Mouse (Mus musculus): ENCODE results near the gene Fut8. TPM values are rescaled to one million over a fixed set of nuclear protein-coding genes. Genes with fewer than 3 reads are reported as not detected.
A peak's percentile ranks its signal among the peaks of the same experiment; 100 is the strongest.

Gene Fut8
- polyA plus RNA-seq, 1 experiment: 14.8 TPM

- WGBS: 85% methylated on average over 1 of the region's 1 CpGs
- DNase-seq (ENCODE audit: low read depth, low spot score): no peak
These were observed 58.2 kb downstream of the Fut8 start for GRCm38 (mm10) chr12:77296119-77296518.

- no peak for DNase-seq (ENCODE audit: low read depth, low spot score)
- WGBS: 73% methylated on average over 4 of the region's 4 CpGs
These were observed 59.2 kb downstream of the Fut8 start for GRCm38 (mm10) chr12:77297114-77297513.

- WGBS: 75% methylated on average over 2 of the region's 2 CpGs
- no peak for DNase-seq (ENCODE audit: low read depth, low spot score)
These were observed 59.9 kb downstream of the Fut8 start for GRCm38 (mm10) chr12:77297858-77298257.

- DNase-seq (ENCODE audit: low read depth, low spot score): no peak
- WGBS: 90% methylated on average over 1 of the region's 1 CpGs
These were observed 64.1 kb downstream of the Fut8 start for GRCm38 (mm10) chr12:77302011-77302410.

GRCm38 (mm10) chr12:77303367-77303766 lies 65.4 kb downstream of the Fut8 start:
- peak; percentile 18 for DNase-seq (ENCODE audit: low read depth, low spot score)

GRCm38 (mm10) chr12:77305502-77305901 lies 67.6 kb downstream of the Fut8 start:
- 73% methylated on average over 3 of the region's 3 CpGs for WGBS

GRCm38 (mm10) chr12:77306759-77307314 lies 68.9 kb downstream of the Fut8 start:
- 76% methylated on average over 3 of the region's 3 CpGs for WGBS
- DNase-seq (ENCODE audit: low read depth, low spot score): no peak

More at GRCm38 (mm10) chr12:77305502-77305901, 67.6 kb downstream of the Fut8 start:
- DNase-seq (ENCODE audit: low read depth, low spot score): no peak

GRCm38 (mm10) chr12:77309507-77309906 lies 71.6 kb downstream of the Fut8 start:
- no peak for DNase-seq (ENCODE audit: low read depth, low spot score)

GRCm38 (mm10) chr12:77313502-77313901 lies 75.6 kb downstream of the Fut8 start:
- DNase-seq (ENCODE audit: low read depth, low spot score): no peak

GRCm38 (mm10) chr12:77324142-77324541 lies 86.2 kb downstream of the Fut8 start:
- DNase-seq (ENCODE audit: low read depth, low spot score): no peak
- 72% methylated on average over 3 of the region's 3 CpGs for WGBS

GRCm38 (mm10) chr12:77346521-77346920 lies 108.6 kb downstream of the Fut8 start:
- DNase-seq (ENCODE audit: low read depth, low spot score): no peak
- WGBS: 76% methylated on average over 1 of the region's 1 CpGs

- DNase-seq (ENCODE audit: low read depth, low spot score): no peak
These were observed 111.6 kb downstream of the Fut8 start for GRCm38 (mm10) chr12:77349543-77349942.

GRCm38 (mm10) chr12:77415720-77416119 lies 177.8 kb downstream of the Fut8 start:
- WGBS: 100% methylated on average over 1 of the region's 1 CpGs

GRCm38 (mm10) chr12:77421667-77422393 lies 183.9 kb downstream of the Fut8 start:
- DNase-seq (ENCODE audit: low read depth, low spot score): no peak
- 86% methylated on average over 6 of the region's 6 CpGs for WGBS

More at GRCm38 (mm10) chr12:77415720-77416119, 177.8 kb downstream of the Fut8 start:
- DNase-seq (ENCODE audit: low read depth, low spot score): no peak

GRCm38 (mm10) chr12:77426093-77426492 lies 188.2 kb downstream of the Fut8 start:
- no peak for DNase-seq (ENCODE audit: low read depth, low spot score)
- 98% methylated on average over 3 of the region's 3 CpGs for WGBS

GRCm38 (mm10) chr12:77428165-77428564 lies 190.2 kb downstream of the Fut8 start:
- no peak for DNase-seq (ENCODE audit: low read depth, low spot score)
- 28% methylated on average over 1 of the region's 1 CpGs for WGBS

- DNase-seq (ENCODE audit: low read depth, low spot score): no peak
These were observed 191.5 kb downstream of the Fut8 start for GRCm38 (mm10) chr12:77429381-77429780.

GRCm38 (mm10) chr12:77436733-77437132 lies 198.8 kb downstream of the Fut8 start:
- WGBS: 77% methylated on average over 2 of the region's 2 CpGs
- no peak for DNase-seq (ENCODE audit: low read depth, low spot score)

GRCm38 (mm10) chr12:77450816-77451215 lies 212.9 kb downstream of the Fut8 start:
- DNase-seq (ENCODE audit: low read depth, low spot score): no peak
- 77% methylated on average over 2 of the region's 2 CpGs for WGBS

- WGBS: 96% methylated on average over 1 of the region's 1 CpGs
- no peak for DNase-seq (ENCODE audit: low read depth, low spot score)
These were observed 228.3 kb downstream of the Fut8 start for GRCm38 (mm10) chr12:77466178-77466577.

GRCm38 (mm10) chr12:77479931-77480330 lies 242.0 kb downstream of the Fut8 start:
- no peak for DNase-seq (ENCODE audit: low read depth, low spot score)
- WGBS: 74% methylated on average over 2 of the region's 2 CpGs

- WGBS: 98% methylated on average over 1 of the region's 1 CpGs
- no peak for DNase-seq (ENCODE audit: low read depth, low spot score)
These were observed 243.2 kb downstream of the Fut8 start for GRCm38 (mm10) chr12:77481153-77481552.

Measured in large intestine, adult 2 months (tissue).